Mouse (Mus musculus) layer of hippocampus, adult 6 months (tissue): ENCODE results near the gene Dlx2. TPM values are rescaled to one million over a fixed set of nuclear protein-coding genes. Genes with fewer than 3 reads are reported as not detected.

ENCODE experiments used
- long read RNA-seq, 2 experiments: library from polyadenylated mRNA; unstranded; transcript quantifications; one replicate each; pipeline ENCODE4 v2.0.0; 2019 to 2020
- polyA plus RNA-seq: library from polyadenylated mRNA; unstranded; fragments of <200 nt; fragmentation: Nextera tagmentation; gene quantifications from 2 replicates; pipeline ENCODE4 v1.2.3, GENCODE M21; 2021

Dlx2 gene
- polyA plus RNA-seq, result 4.8 and 5.9 TPM in 2 replicates
- long read RNA-seq, experiment 1, transcript Dlx2-201 (3 exons, 2,473 nt), result major isoform, 9 of 10 reads
- long read RNA-seq, experiment 1, partial matches to known transcripts, result 0 of 10 reads
- long read RNA-seq, experiment 1, other reads (novel, unspliced or antisense), result 0 of 10 reads
- long read RNA-seq, experiment 2, transcript Dlx2-201 (3 exons, 2,473 nt), result major isoform, 26 of 30 reads
- long read RNA-seq, experiment 2, partial matches to known transcripts, result 0 of 30 reads
- long read RNA-seq, experiment 2, other reads (novel, unspliced or antisense), result 0 of 30 reads

DNA sequence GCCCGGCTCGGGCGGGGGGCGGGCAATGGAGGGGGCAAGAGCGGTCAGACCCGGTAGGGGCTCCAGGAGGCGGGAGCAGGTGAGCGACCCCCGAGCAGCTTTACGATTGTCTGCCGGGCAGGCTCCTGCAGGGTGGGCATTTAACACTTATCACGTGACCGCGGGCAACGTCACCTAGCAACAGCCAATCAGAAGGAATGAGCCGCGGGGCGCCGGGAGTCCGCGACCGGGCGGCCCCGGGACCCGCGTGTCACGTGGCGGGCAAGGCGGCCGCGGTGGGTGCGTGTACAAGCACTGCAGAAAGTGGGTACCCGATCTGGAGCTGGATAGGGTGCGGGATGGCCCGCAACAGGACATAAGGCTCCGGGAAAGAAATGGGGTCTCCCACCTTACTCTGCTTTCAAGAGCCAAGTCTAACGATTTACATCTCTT lies at the start of gene Dlx2:
Gene Dlx2, minus strand, starts transcription at position 115 of the 432 bp plus-strand sequence.

GRCm38 (mm10) chr2:71528014-71528713 lies 18.4 kb downstream of the Dlx2 start, which contains the start of gene Dlx1:
Gene Dlx1, plus strand, starts transcription at chr2:71528113.

Other genes with a start within 250 kb of the Dlx2 start
- 136 and 139 TPM in 2 replicates for gene Slc25a12, start 179.0 kb downstream of the Dlx2 start, polyA plus RNA-seq
- 22.7 and 23.0 TPM in 2 replicates for gene Hat1, start 157.8 kb downstream of the Dlx2 start, polyA plus RNA-seq
- gene Metap1d, start 93.5 kb downstream of the Dlx2 start, polyA plus RNA-seq, result 12.2 and 12.9 TPM in 2 replicates
- gene Dlx1, start 18.6 kb downstream of the Dlx2 start, polyA plus RNA-seq, result 13.1 and 14.1 TPM in 2 replicates
- 3.4 and 4.0 TPM in 2 replicates for gene Itga6, start 198.9 kb upstream of the Dlx2 start, polyA plus RNA-seq